Mouse (Mus musculus) limb, embryonic 10.5 days (tissue): ENCODE measurements at regions not wholly inside any gene's neighbourhood (a gene's known extent, or its start where the extent isn't known, plus 50 kb on each side); places are given as distances from the start of the nearest gene placed in this dataset.

Source experiments
- DNase-seq: peaks from one replicate; pipeline ENCODE4 v3.0.0-alpha.2; 2017; ENCODE audit warnings: low spot score
- H3K27ac ChIP-seq: fragments of 300-500 bp; sonication (generic); 2 replicates; pipeline ENCODE4 v1.5.1; 2016; ENCODE audit warnings: mild to moderate bottlenecking
- H3K27me3 ChIP-seq: fragments of 300-500 bp; sonication (generic); 2 replicates; pipeline ENCODE4 v1.6.1; 2016; ENCODE audit warnings: low read depth, mild to moderate bottlenecking; ENCODE audit not compliant: poor library complexity, severe bottlenecking
- H3K36me3 ChIP-seq: fragments of 300-500 bp; sonication (generic); 2 replicates; pipeline ENCODE4 v1.6.1; 2016; ENCODE audit warnings: mild to moderate bottlenecking, moderate library complexity
- H3K4me1 ChIP-seq: fragments of 300-500 bp; sonication (generic); 2 replicates; pipeline ENCODE4 v1.6.1; 2016
- H3K4me3 ChIP-seq: fragments of 300-500 bp; sonication (generic); 2 replicates; pipeline ENCODE4 v1.5.1; 2016; ENCODE audit warnings: mild to moderate bottlenecking, moderate library complexity
- H3K9me3 ChIP-seq: fragments of 300-500 bp; sonication (generic); replicated peaks from 2 replicates; pipeline ENCODE4 v1.6.1; 2016; ENCODE audit warnings: mild to moderate bottlenecking
- WGBS: fragments of 180-500 bp; shearing (Covaris S2); methylation state at CpG from one replicate; pipeline ENCODE4 v1.1.7; 2016; 5-methylcytosine and 5-hydroxymethylcytosine counted together

DNA sequence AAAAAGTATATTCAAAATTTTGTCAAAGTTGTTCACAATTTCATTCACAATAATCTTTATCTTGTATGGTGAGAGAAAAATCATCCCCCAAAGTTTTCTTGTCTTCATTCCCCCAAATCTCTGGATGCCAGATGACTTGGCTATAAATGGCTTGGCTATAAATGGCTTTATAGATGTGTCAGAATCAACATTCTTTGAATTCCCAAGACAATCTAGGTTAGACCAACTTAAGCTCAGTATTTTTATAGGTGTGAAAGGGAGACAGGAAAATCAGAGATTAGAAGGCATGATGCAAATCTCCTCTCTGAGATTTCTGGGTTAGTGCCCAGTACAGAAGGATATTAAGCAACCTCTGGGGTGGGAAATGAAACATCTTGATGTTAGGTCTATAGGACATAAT lies 685.4 kb downstream of the Ttll7 start:
- Histone ChIP-seq H3K27ac (no peak overlapping the region), H3K4me3 (no peak overlapping the region), H3K4me1 (no peaks in the 10 kb centered on the region), H3K36me3 (no peaks in the 10 kb centered on the region), H3K9me3 (no peaks in the 10 kb centered on the region), H3K27me3 (no peaks in the 10 kb centered on the region)
- no peak for DNase-seq

DNA sequence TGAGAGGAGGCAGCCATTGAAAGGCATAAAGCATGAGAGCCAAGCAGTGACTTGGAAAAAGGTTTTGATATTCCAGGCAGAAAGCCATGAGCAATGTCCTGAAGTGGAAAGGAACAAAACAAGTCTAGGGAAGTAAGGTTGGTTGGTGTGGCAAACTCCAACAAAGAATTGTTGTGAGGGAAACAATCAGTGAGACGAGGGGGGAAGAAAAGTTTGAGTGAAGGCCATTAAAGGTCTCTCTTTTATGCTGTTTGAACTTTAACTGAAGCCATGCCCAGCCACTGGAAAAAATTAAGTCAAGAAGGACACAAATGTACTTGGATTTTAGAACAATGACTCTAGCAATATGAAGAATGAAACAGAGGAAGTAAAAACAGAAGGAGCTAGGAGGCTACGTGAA lies 680.0 kb downstream of the Ttll7 start:
- WGBS: 71% methylated on average over 2 of the region's 2 CpGs
- Histone ChIP-seq H3K4me3 (no peak overlapping the region), H3K4me1 (no peaks in the 10 kb centered on the region), H3K27ac (no peak overlapping the region), H3K36me3 (no peaks in the 10 kb centered on the region), H3K27me3 (no peaks in the 10 kb centered on the region), H3K9me3 (no peaks in the 10 kb centered on the region)
- DNase-seq: no peak

- no peaks in the 10 kb centered on the region for H3K27me3 ChIP-seq
- H3K9me3 ChIP-seq: no peaks in the 10 kb centered on the region
- DNase-seq: no peak
- 72% methylated on average over 6 of the region's 6 CpGs for WGBS
- H3K4me1 ChIP-seq: no peaks in the 10 kb centered on the region
- no peak overlapping the region for H3K27ac ChIP-seq
- no peaks in the 10 kb centered on the region for H3K36me3 ChIP-seq
- no peak overlapping the region for H3K4me3 ChIP-seq
Measured at GRCm38 (mm10) chr3:147531608-147532180, 679.5 kb downstream of the Ttll7 start.
